Comparison of ENCODE assay signal across 10 mouse cellular contexts in the genomic region with DNA sequence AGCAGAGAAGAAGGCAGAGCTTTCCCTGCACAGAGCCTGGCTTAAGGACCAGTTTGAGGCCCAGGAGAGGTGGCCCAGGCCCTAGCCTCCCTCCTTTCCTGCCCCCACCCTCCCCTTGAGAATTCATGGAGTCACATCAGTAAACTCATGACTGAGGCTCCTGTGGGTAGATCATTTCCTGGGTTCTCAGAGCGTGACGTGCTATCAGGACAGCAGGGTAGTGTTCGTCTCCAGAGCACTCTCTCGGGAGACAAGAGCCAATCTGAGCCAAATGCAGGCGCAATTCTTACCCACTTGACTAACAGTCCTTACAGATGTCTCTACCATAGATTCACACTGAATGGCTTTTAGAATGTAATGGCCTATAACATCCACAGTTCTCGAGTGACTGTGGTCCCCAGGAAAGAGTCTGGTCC. TPM values are rescaled to one million over a fixed set of nuclear protein-coding genes. Genes with fewer than 3 reads are reported as not detected.
DNase-seq lines count a peak whose midpoint lies in the region; ATAC-seq lines count a peak whose summit lies in the region.
"Had no signal": no experiment of that assay in that cellular context is flagged by ENCODE, and none has a peak within 500 bp of the region (broad histone marks: within the 10 kb centered on the region; RNA-seq: fewer than 3 reads in every experiment).

No protein-coding gene starts in this region.

- H3K27me3 ChIP-seq in limb, embryonic 12.5 days: no peaks in the 10 kb centered on the region; the same call in 1 of the 2 replicates
- H3K27me3 ChIP-seq: forebrain, embryonic 15.5 days; liver, embryonic 15.5 days had no signal

- H3K9ac ChIP-seq in limb, embryonic 12.5 days (replicated peaks): no peak overlapping the region; the same call in 1 of the 2 replicates
- H3K9ac ChIP-seq: forebrain, embryonic 15.5 days; liver, embryonic 15.5 days had no signal

- DNase-seq in gastrocnemius, postnatal 25 days: peak; percentile 42
- DNase-seq in gastrocnemius, adult 8-10 months (ENCODE audit: low spot score in 2 of 2): no peak
- peak; percentile 22 for DNase-seq in thymus, postnatal 0 days (ENCODE audit: low spot score)
- no peak for DNase-seq in thymus, postnatal 25 days
- DNase-seq in ovary, postnatal 14 days (ENCODE audit: low spot score): no peak
- no peak for DNase-seq in adrenal gland, adult 18-20 months (ENCODE audit: low spot score in 2 of 2)
- DNase-seq in urinary bladder, adult 18-20 months (ENCODE audit: low spot score in 2 of 2): no peak

- H3K4me1 ChIP-seq in limb, embryonic 12.5 days (replicated peaks): peaks cover 38% of the 10 kb centered on the region
- H3K4me1 ChIP-seq: liver, embryonic 15.5 days had no signal

- WGBS in limb, embryonic 12.5 days: 66% methylated on average over 6 of the region's 6 CpGs

- H3K9me3 ChIP-seq in limb, embryonic 12.5 days: no peaks in the 10 kb centered on the region
- H3K9me3 ChIP-seq: forebrain, embryonic 15.5 days; liver, embryonic 15.5 days had no signal

- H3K36me3 ChIP-seq in limb, embryonic 12.5 days: 0 out of 2 replicates have a peak, but pooled peaks cover 5% of the 10 kb centered on the region
- H3K36me3 ChIP-seq: forebrain, embryonic 15.5 days; liver, embryonic 15.5 days had no signal

- no peak overlapping the region for H3K4me3 ChIP-seq in limb, embryonic 12.5 days (replicated peaks)
- H3K4me3 ChIP-seq: forebrain, embryonic 15.5 days; liver, embryonic 15.5 days had no signal

- no peak overlapping the region for H3K4me2 ChIP-seq in limb, embryonic 12.5 days
- H3K4me2 ChIP-seq: forebrain, embryonic 15.5 days; liver, embryonic 15.5 days had no signal

- peak overlapping the region; percentile 73 for H3K27ac ChIP-seq in limb, embryonic 12.5 days
- H3K27ac ChIP-seq: forebrain, embryonic 15.5 days; liver, embryonic 15.5 days had no signal

- no peak for ATAC-seq in limb, embryonic 12.5 days (ENCODE audit: insufficient number of reproducible peaks, insufficient read depth, low FRiP score, low TSS enrichment, low read depth)

RNA-seq across cellular contexts. Expression of gene Adamtsl2, which starts 18.1 kb away (rescaled TPM):
- 1 to 10 TPM; 8.2 to 8.7 TPM for total RNA-seq in gastrocnemius, postnatal 25 days (2021)
- total RNA-seq in gastrocnemius, adult 8-10 months (2022): 1 to 10 TPM in 3 of 4 experiments, under 1 TPM in 1; 0.99 to 2.2 (median 1.5) TPM
- 2.0 and 2.1 TPM in 2 replicates for polyA plus RNA-seq in thymus, postnatal 0 days (2015; fragmentation: Nextera tagmentation; extraction: Ambion mirVana)
- polyA plus RNA-seq in limb, embryonic 12.5 days (2016; fragmentation: Nextera tagmentation; extraction: Ambion mirVana): 11.8 and 12.3 TPM in 2 replicates
- 10 to 100 TPM; 20.4 to 23.7 TPM for total RNA-seq in adrenal gland, adult 18-20 months (2021)

RNA-seq across cellular contexts. Expression of gene Mymk, which starts 25.3 kb away (rescaled TPM):
- total RNA-seq in gastrocnemius, postnatal 25 days (2021): 10 to 100 TPM in 1 of 2 experiments, 1 to 10 TPM in 1; 4.8 to 14.4 TPM
- under 1 TPM in 1 of 4 experiments, not detected in 3; 0.48 TPM for total RNA-seq in gastrocnemius, adult 8-10 months (2022)
- 1.1 and 1.3 TPM in 2 replicates for polyA plus RNA-seq in thymus, postnatal 0 days (2015; fragmentation: Nextera tagmentation; extraction: Ambion mirVana)
- 16.9 and 24.6 TPM in 2 replicates for polyA plus RNA-seq in limb, embryonic 12.5 days (2016; fragmentation: Nextera tagmentation; extraction: Ambion mirVana)
- not detected for total RNA-seq in adrenal gland, adult 18-20 months (2021)

RNA-seq across cellular contexts. Expression of gene Fam163b, which starts 45.0 kb away (rescaled TPM):
- total RNA-seq in gastrocnemius, postnatal 25 days (2021): not detected
- under 1 TPM in 1 of 4 experiments, not detected in 3; 0.08 TPM for total RNA-seq in gastrocnemius, adult 8-10 months (2022)
- polyA plus RNA-seq in thymus, postnatal 0 days (2015; fragmentation: Nextera tagmentation; extraction: Ambion mirVana): 1.2 and 1.4 TPM in 2 replicates
- polyA plus RNA-seq in limb, embryonic 12.5 days (2016; fragmentation: Nextera tagmentation; extraction: Ambion mirVana): 0.52 and 0.75 TPM in 2 replicates
- 1 to 10 TPM; 2.4 to 2.9 TPM for total RNA-seq in adrenal gland, adult 18-20 months (2021)
- polyA plus RNA-seq: liver, embryonic 15.5 days had no signal

Comparison
In these comparisons a context has a peak if more than half of its experiments do, and no peak if none do; other contexts are left out.
1. DNase-seq: peak in gastrocnemius, postnatal 25 days (single experiment) and thymus, postnatal 0 days (single experiment); none in gastrocnemius, adult 8-10 months (0 of 2), thymus, postnatal 25 days (single experiment), ovary, postnatal 14 days (single experiment), adrenal gland, adult 18-20 months (0 of 2) and urinary bladder, adult 18-20 months (0 of 2).